Mouse (Mus musculus) liver, embryonic 11.5 days (tissue): Measurements from ENCODE around the gene Zfp786. TPM values are rescaled to one million over a fixed set of nuclear protein-coding genes. Genes with fewer than 3 reads are reported as not detected.

Experiments used
- ATAC-seq: fragments of 200-750 bp; cut with Nextera tagmentation; replicated peaks from 2 replicates; pipeline ENCODE4 v1.8.0; 2017; ENCODE audit warnings: moderate number of reproducible peaks, mild to moderate bottlenecking, moderate TSS enrichment, moderate library complexity; ENCODE audit not compliant: low FRiP score
- DNase-seq: peaks from one replicate; pipeline ENCODE4 v3.0.0-alpha.2; 2017; ENCODE audit warnings: low spot score
- H3K27ac ChIP-seq: fragments of 300-500 bp; sonication (generic); 2 replicates; pipeline ENCODE4 v1.5.1; 2014; ENCODE audit warnings: mild to moderate bottlenecking, low read depth, low read length, control low read depth
- H3K27me3 ChIP-seq: fragments of 300-500 bp; sonication (generic); replicated peaks from 2 replicates; pipeline ENCODE4 v1.6.1; 2014; ENCODE audit warnings: low read length, mixed read lengths; ENCODE audit not compliant: control insufficient read depth, insufficient read depth
- H3K36me3 ChIP-seq: fragments of 300-500 bp; sonication (generic); 2 replicates; pipeline ENCODE4 v1.6.1; 2014; ENCODE audit warnings: mild to moderate bottlenecking, low read length, moderate library complexity, mixed read lengths; ENCODE audit not compliant: control insufficient read depth, insufficient read depth
- H3K4me1 ChIP-seq: fragments of 300-500 bp; sonication (generic); replicated peaks from 2 replicates; pipeline ENCODE4 v1.6.1; 2014; ENCODE audit warnings: low read length, mixed read lengths; ENCODE audit not compliant: control insufficient read depth, insufficient read depth
- H3K4me2 ChIP-seq: fragments of 300-500 bp; sonication (generic); 2 replicates; pipeline ENCODE4 v1.6.1; 2014; ENCODE audit warnings: mild to moderate bottlenecking, control low read depth, moderate library complexity
- H3K4me3 ChIP-seq: fragments of 300-500 bp; sonication (generic); 2 replicates; pipeline ENCODE4 v1.5.1; 2014; ENCODE audit warnings: low read depth, low read length, control low read depth
- H3K9ac ChIP-seq: fragments of 300-500 bp; sonication (generic); 2 replicates; pipeline ENCODE4 v1.6.1; 2014; ENCODE audit warnings: low read depth, low read length, control low read depth
- H3K9me3 ChIP-seq: fragments of 300-500 bp; sonication (generic); 2 replicates; pipeline ENCODE4 v1.6.1; 2016; ENCODE audit warnings: low read length, inconsistent platforms, mixed read lengths; ENCODE audit not compliant: control insufficient read depth
- WGBS: fragments of 180-500 bp; shearing (Covaris S2); extraction: QIAGEN DNeasy Blood & Tissue Kit; methylation state at CpG from one replicate; pipeline ENCODE4 v1.1.7; 2014; 5-methylcytosine and 5-hydroxymethylcytosine counted together
- polyA plus RNA-seq: library from polyadenylated mRNA; unstranded; fragments of >200 nt; fragmentation: Nextera tagmentation; extraction: Ambion mirVana; gene quantifications from 2 replicates; pipeline ENCODE4 v1.2.1, GENCODE M21; 2014

Gene Zfp786
- polyA plus RNA-seq, 1 experiment from 2014 or later = 0.90 TPM

- H3K27ac ChIP-seq = peak within 1 kb of the TSS; percentile 97
- H3K9me3 ChIP-seq = no peaks in the 10 kb centered on the region
- peak within 1 kb of the TSS; percentile 83 for H3K4me2 ChIP-seq
- H3K27me3 ChIP-seq = no peaks in the 10 kb centered on the region
- ATAC-seq (peak; percentile 98), DNase-seq (peak; percentile 98)
- peaks cover 13% of the 10 kb centered on the region for H3K4me1 ChIP-seq
- WGBS = under 1% methylated on average over 44 of the region's 44 CpGs
- H3K4me3 ChIP-seq = peak within 1 kb of the TSS; percentile 81
- H3K36me3 ChIP-seq = no peaks in the 10 kb centered on the region
- H3K9ac ChIP-seq = peak within 1 kb of the TSS; percentile 82
Observed at GRCm38 (mm10) chr6:47813257-47813878, 17.3 kb downstream of the Zfp786 start, which contains the start of gene Pdia4. Gene Pdia4 (minus strand): TSS chr6:47813430.

- Histone ChIP-seq H3K27me3 (no peaks in the 10 kb centered on the region), H3K9ac (peak overlapping the region; percentile 82), H3K36me3 (peaks cover 2% of the 10 kb centered on the region; the same call in 1 of the 2 replicates), H3K4me3 (peak overlapping the region; percentile 81), H3K27ac (peak overlapping the region; percentile 97), H3K4me2 (peak overlapping the region; percentile 83), H3K4me1 (peaks cover 13% of the 10 kb centered on the region), H3K9me3 (no peaks in the 10 kb centered on the region)
- no peak for ATAC-seq
- no peak for DNase-seq
- 1% methylated on average over 17 of the region's 17 CpGs for WGBS
Observed at GRCm38 (mm10) chr6:47812271-47812915, 18.3 kb downstream of the Zfp786 start.

DNA sequence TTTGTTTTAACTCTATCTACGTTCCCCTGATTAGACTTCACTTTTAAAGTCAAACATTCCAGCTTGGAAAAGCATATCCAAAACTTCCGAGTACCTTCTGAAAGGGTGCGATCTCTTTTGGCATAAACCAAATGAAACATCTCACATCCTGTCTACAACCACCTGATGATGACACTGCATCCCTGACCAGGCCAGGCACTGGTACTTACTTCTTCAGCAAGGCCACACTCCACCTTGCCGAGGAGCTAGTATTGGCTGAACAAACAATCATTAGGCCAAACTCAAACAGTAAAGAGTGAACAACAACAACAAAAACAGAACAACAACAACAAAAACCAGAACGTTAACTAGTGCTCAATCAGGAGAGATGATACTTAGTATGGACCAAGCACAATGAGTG is 19.3 kb downstream of the Zfp786 start:
- no peaks in the 10 kb centered on the region for H3K9me3 ChIP-seq
- ATAC-seq (no peak), DNase-seq (no peak)
- H3K27me3 ChIP-seq = no peaks in the 10 kb centered on the region
- peaks cover 9% of the 10 kb centered on the region for H3K36me3 ChIP-seq
- peak overlapping the region; percentile 81 for H3K4me3 ChIP-seq
- no peak overlapping the region for H3K27ac ChIP-seq
- 63% methylated on average over 5 of the region's 5 CpGs for WGBS
- peaks cover 13% of the 10 kb centered on the region for H3K4me1 ChIP-seq
- H3K9ac ChIP-seq = peak overlapping the region; percentile 82
- H3K4me2 ChIP-seq = peak overlapping the region; percentile 83

GRCm38 (mm10) chr6:47810181-47810580 is 20.5 kb downstream of the Zfp786 start:
- H3K9me3 ChIP-seq = no peaks in the 10 kb centered on the region
- H3K27ac ChIP-seq = no peak overlapping the region
- WGBS = 78% methylated on average over 2 of the region's 2 CpGs
- peak overlapping the region; percentile 30 for H3K4me2 ChIP-seq
- H3K9ac ChIP-seq = no peak overlapping the region
- H3K4me3 ChIP-seq = no peak overlapping the region
- no peaks in the 10 kb centered on the region for H3K27me3 ChIP-seq
- H3K36me3 ChIP-seq = peaks cover 17% of the 10 kb centered on the region
- DNase-seq (no peak), ATAC-seq (no peak)
- H3K4me1 ChIP-seq = peaks cover 13% of the 10 kb centered on the region

DNA sequence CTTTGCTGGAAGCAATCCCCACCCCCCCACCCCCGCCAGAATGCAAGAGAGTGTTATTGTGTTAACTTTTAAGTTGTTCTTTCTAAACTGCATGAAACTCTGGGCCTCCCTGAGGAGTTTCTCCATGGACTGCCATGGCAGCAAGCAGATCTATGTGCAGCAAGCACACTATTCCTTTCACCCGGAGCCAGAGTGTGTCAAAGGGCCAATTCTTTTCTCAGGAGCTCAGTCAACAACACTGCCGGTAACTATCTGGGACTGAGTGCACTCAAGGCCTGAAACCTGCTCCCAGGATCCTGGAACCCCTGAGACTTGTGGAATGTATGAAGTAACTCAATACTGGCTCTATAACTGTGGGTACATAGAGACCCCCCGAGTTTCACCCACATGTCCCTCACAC is 21.6 kb downstream of the Zfp786 start:
- Histone ChIP-seq H3K9me3 (no peaks in the 10 kb centered on the region), H3K27ac (no peak overlapping the region), H3K4me2 (no peak overlapping the region), H3K4me1 (peaks cover 10% of the 10 kb centered on the region), H3K27me3 (no peaks in the 10 kb centered on the region), H3K4me3 (no peak overlapping the region), H3K9ac (no peak overlapping the region), H3K36me3 (peaks cover 27% of the 10 kb centered on the region)
- WGBS = 78% methylated on average over 4 of the region's 4 CpGs
- ATAC-seq (no peak), DNase-seq (no peak)

- Histone ChIP-seq H3K4me2 (no peak overlapping the region), H3K4me1 (peaks cover 10% of the 10 kb centered on the region), H3K27ac (no peak overlapping the region), H3K36me3 (peaks cover 31% of the 10 kb centered on the region), H3K27me3 (no peaks in the 10 kb centered on the region), H3K4me3 (no peak overlapping the region), H3K9me3 (no peaks in the 10 kb centered on the region), H3K9ac (no peak overlapping the region)
- DNase-seq (no peak), ATAC-seq (no peak)
- 84% methylated on average over 5 of the region's 5 CpGs for WGBS
Observed at GRCm38 (mm10) chr6:47808545-47808944, 22.1 kb downstream of the Zfp786 start.

- Histone ChIP-seq H3K36me3 (peaks cover 41% of the 10 kb centered on the region), H3K9ac (no peak overlapping the region), H3K9me3 (no peaks in the 10 kb centered on the region), H3K4me3 (no peak overlapping the region), H3K27ac (no peak overlapping the region), H3K27me3 (no peaks in the 10 kb centered on the region), H3K4me1 (peaks cover 10% of the 10 kb centered on the region), H3K4me2 (no peak overlapping the region)
- WGBS = 87% methylated on average over 2 of the region's 2 CpGs
- ATAC-seq (no peak), DNase-seq (no peak)
Observed at GRCm38 (mm10) chr6:47807419-47807818, 23.2 kb downstream of the Zfp786 start.

- peaks cover 45% of the 10 kb centered on the region for H3K36me3 ChIP-seq
- H3K4me2 ChIP-seq = no peak overlapping the region
- H3K27me3 ChIP-seq = no peaks in the 10 kb centered on the region
- H3K4me1 ChIP-seq = no peaks in the 10 kb centered on the region
- no peak for DNase-seq
- no peak overlapping the region for H3K9ac ChIP-seq
- no peak for ATAC-seq
- no peak overlapping the region for H3K27ac ChIP-seq
- no peak overlapping the region for H3K4me3 ChIP-seq
- no peaks in the 10 kb centered on the region for H3K9me3 ChIP-seq
- 77% methylated on average over 2 of the region's 2 CpGs for WGBS
Observed at GRCm38 (mm10) chr6:47805520-47805919, 25.1 kb downstream of the Zfp786 start.

DNA sequence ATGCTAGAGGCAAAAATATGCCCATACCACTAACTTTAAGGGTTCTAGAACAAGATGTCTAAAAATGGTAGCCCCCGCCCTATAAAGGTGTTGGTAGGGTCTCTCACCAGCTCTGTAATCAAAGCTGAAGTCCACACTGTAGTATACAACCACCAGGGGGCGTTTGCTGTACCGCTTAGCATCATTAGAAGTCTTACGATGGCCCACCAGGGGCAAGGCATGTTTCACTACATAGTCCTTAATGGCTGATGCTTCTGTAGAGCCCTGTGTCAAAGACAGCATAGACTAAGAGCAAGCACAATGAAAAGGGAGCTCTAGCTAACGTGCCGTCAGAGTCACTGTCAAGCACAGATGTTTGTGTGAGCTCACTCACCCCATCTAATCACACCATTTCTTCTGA is 31.6 kb downstream of the Zfp786 start:
- 55% methylated on average over 6 of the region's 6 CpGs for WGBS
- Histone ChIP-seq H3K4me1 (no peaks in the 10 kb centered on the region), H3K4me3 (no peak overlapping the region), H3K9me3 (no peaks in the 10 kb centered on the region), H3K27ac (no peak overlapping the region), H3K27me3 (no peaks in the 10 kb centered on the region), H3K9ac (no peak overlapping the region), H3K4me2 (no peak overlapping the region), H3K36me3 (peaks cover 54% of the 10 kb centered on the region)
- peak; percentile 53; the same call in 1 of the 2 replicates for ATAC-seq
- peak; percentile 43 for DNase-seq
